Mouse (Mus musculus): ENCODE measurements around the gene Flnc.

Flnc gene

DNA sequence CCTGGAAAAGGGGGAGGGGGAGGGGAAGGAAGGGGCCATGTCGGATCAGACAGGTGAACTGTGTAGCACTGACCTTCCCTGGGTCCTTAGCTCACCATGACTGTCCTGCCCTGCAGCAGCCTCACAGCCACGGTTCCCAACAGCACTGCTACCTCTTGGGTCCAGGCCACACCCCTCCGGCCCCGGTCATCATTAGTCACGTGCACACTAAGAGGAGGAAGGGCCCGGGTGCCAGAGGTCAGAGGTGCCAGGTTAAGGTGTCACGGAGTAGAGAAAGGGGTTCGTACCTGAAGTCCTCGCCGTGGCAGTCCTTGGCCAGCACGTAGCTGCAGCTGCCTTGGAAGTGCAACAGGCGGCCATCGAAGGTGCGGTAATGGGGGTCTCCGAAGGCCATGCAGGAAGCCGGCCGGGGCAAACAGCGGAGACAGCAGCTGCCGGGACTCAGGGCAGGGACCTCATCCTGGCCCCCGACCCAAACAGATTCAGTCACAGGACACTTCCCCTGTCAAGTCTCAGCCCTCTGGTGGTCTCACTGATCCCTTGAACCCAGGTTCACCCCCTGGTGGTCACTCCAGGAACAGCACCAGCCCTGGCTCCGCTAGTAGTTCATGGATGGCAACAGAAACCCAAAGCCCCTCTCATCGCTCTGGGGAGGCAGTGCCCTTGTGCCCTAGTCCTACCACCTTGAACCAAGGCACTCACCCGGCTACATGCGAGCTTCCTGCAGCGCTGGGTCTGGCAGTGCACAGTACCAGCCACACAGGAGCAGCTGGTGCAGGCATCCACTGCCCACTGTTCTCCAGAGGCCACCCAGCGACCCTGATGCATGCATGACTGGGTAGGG is 51.9 kb downstream of the Flnc start:
- DNase-seq (ENCODE audit: low read depth, low spot score) = peak; percentile 86

DNA sequence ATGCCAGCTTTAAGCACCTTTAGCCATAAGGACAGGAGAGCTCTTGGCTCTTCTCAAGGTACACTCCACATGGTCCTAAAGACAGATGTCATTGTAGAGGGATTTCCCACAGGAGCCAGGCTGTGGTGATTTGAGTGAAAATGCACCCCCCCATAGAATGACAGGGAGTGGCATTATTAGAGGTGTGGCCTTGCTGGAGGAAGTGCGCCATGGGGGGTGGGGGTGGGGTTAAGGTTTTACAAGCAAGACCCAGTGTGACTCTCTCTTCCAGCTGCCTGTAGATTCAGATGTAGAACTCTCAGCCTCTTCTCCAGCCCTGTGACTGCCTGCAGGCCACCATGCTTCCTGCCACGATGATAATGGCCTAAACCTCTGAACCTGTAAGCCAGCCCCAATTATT is 52.9 kb downstream of the Flnc start:
- peak; percentile 84 for DNase-seq (ENCODE audit: low read depth, low spot score)

DNA sequence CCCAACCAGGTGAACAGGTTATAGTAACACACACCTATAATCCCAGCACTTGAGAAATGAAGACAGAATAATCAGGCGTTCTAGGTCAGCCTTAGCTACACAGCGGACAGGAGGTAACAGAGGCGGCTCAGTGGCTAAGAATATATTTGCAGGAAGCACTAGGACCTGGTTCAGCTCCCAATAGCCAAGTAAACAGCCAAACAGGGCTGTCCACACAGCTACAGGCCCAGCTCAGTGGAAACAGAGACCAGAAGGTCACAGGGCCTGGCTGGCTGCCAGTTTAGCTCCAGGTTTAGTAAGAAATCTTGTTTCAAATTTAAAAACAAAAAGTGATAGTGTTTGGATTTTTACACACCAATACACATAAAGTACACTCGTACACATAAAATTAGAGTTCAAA is 61.0 kb downstream of the Flnc start:
- DNase-seq (ENCODE audit: low read depth, low spot score) = no peak

DNA sequence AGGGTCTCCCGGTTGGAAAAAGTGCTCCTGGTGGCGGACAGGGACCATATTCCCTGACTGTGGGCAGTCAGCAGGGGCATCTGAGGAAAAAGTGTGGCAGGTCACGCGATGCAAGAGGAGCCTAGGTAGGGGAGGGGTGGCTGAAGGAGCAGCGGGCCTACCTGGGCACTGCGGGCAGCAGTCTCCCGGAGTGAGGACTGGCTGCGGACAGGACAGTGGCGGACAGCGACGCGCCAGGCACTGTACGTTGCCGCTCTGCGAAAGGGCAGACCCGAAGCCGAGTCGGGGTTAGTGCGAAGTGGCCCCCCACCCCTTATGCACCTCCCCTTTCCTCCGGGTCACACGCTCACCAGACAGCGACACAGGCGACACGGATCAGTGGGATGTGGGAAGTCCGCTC is 63.2 kb downstream of the Flnc start:
- DNase-seq (ENCODE audit: low read depth, low spot score) = no peak

DNA sequence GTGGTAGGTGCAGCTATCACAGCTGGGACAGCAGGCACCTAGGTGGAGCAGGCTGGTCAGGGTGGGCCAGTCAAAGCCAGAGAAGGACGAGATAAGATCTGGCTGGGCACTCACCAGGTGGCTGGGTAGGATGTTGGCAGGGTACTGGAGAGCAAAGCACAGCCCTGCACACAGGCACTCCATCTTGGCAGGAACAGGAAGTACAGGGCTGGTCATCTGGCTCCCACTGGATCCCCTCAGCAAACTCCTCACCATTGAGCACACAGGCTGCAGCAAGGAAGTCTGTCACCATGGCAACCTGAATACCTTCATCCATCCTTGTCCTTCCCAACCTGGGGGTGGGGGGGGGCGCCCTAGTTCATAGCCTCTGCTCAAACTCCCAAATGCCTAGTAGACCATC is 64.7 kb downstream of the Flnc start:
- DNase-seq (ENCODE audit: low read depth, low spot score) = peak; percentile 49

DNA sequence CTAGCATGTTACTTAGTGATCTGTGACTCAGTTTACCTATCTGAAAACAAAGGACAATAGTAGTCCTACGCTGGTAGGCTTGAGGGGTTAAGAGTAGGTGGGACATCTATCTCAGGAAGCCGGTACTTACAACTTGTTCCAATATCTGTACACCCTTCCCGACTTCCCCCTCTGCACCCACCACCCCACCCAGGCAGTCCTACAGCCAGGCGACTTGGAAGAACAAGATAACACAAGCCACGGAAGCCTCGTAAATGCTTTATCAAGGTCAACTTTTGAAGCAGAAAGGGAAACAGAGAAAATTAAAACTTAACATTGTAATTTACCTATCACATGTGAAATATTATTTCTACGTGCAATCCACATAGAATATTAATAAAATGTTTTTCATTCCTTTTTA is 67.1 kb downstream of the Flnc start:
- no peak for DNase-seq (ENCODE audit: low read depth, low spot score)

DNA sequence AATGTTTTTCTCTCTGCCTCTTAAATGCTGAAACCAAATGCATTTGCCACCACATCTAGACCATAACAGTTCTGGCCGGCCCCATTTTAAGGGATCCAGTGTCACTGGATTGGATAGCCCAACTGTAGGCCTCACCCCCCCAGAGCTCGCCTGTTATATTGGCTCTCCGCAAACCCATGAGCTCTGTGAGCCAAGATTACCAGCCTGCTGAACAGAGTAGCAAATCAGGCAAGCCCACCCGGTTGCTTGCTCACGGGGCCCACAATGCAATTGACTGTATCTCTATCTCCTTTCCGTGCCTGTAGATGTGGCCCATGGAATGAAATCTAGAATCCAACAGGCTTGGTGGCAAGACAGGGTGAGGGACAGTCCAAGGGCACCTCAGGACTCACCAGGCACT is 67.8 kb downstream of the Flnc start:
- DNase-seq (ENCODE audit: low read depth, low spot score) = no peak

DNA sequence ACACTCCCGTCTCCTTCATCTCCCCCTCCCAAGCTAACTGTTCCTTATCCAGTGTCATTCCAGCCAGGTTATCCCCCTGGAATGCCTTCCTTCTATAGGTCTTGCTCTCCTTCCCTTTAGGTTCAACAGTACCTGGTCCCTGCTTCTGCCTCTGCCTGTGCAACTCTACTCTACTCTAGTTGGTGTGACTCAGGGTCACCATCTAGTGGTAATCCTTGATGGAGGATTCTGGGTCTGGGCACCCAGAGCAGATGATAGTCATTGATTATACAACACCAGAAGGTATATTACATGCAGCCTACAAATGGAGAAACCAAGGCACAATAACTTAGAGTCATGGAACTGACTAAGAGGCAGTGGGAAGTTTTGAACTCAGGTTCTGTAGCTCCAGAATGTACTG is 68.5 kb downstream of the Flnc start:
- no peak for DNase-seq (ENCODE audit: low read depth, low spot score)

DNA sequence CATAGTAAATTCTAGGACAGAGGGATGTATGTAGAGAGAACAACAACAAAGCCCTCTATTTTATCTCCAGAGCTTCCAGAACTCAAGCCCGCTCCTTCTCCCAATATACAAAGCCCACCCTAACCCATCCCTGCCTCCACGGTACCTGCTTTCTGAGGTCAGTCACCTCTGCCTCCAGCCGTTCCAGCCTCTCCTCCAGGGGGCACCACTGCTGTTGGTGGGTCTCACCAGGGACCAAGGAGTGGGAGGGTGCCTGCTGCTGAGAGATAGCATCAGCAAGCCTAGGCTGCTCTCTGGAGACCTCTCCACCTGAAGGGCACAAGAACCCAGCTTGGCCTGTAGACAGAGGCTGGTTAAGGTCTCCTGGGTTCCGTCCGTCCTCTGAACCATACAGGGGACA is 72.4 kb downstream of the Flnc start:
- DNase-seq (ENCODE audit: low read depth, low spot score) = no peak

DNA sequence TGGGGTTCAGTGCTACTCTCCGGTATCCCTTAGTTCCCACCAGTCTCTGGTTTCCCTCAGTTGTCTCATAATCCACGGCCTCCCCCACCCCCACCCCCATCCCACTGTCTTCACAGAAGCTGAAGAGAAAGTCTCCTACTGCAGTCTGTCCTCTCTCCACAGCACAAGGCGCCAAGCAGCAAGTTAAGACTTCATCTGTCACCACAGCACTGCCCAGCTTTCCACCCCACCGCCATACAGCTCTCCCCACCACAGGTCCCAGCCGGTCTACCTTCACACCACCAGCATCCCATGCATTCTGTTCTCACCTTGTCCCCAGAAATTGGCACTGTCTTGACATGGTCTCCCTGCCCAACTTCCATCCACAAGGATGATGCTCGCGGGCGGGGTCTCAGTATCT is 73.8 kb downstream of the Flnc start:
- no peak for DNase-seq (ENCODE audit: low read depth, low spot score)

DNA sequence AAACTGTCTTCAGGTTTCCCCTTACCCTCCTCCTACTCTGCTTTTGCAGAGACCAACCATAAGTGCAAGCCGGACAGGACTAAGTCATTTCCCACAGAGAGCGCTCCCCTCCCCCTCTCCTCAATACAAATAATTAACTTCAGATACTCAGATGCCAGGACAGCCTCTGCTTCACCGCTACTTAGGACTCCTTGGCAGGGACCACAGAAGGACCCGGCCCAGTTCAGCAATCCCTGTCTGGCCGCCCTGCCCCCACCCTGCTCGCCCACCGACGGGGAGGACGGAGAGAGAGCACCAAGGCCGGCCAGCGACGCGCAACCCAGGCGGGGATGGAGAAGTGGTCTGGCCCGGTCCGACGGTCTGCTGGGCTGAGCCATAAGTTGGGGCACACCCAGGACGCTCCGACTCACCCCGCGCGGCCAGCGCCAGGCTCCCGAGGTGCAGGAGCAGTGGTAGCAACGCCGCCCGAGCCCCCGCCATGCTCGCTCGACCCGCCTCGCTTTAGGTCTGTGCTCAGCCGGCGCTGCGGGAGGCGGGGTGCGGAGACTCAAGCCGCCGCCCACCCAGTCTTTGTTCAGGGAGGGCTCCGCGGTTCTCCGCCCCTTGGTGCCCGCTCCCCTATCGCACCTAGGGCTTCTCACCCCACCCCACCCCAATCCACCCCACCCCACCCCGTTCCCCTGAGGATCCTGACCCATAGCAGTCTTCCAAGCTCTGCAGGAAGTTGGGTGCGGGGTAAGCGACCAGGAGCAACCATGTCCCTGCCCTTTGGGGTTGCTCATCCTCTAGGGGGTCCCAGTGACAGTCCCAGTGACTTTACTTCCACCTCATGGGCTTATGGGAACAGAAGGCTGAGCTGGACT is 74.6 kb downstream of the Flnc start, which contains the start of gene Kcp:
Gene Kcp, minus strand, starts transcription at position 506 of the 863 bp plus-strand sequence.
- peak; percentile 45 for DNase-seq (ENCODE audit: low read depth, low spot score)

DNA sequence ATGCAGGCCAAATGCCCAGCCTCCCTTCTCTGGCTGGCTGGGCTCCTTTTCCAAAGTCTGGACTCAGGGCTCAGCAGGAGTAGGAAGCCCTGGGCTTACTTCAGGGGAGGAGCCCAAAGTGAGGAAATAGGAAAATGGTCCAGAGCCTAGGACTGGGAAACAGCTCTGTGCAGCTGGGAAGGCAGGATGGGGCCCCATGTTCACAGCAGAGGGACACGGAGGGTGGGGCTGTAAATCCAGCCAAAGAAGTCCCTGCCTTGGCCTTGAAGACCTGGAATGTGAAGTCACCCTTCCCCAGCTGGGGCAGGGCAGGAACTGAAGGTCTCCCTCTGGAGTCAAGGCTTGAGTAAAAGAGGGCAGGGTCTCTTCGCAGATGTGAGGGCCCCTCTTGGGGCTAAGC is 76.0 kb downstream of the Flnc start:
- DNase-seq (ENCODE audit: low read depth, low spot score) = peak; percentile 34

Measured in R1 (cell line).